Mouse (Mus musculus): ENCODE data around the gene Bcap29. TPM values are rescaled to one million over a fixed set of nuclear protein-coding genes. Genes with fewer than 3 reads are reported as not detected.
"Not testable (repeated sequence)": the region's sequence is repeated elsewhere in the genome, so short reads cannot be mapped to it uniquely, and the experiment has no call there.

Bcap29 gene
- polyA plus RNA-seq (2015; fragmentation: Nextera tagmentation; extraction: Ambion mirVana): 32.7 and 33.1 TPM in 2 replicates

DNA sequence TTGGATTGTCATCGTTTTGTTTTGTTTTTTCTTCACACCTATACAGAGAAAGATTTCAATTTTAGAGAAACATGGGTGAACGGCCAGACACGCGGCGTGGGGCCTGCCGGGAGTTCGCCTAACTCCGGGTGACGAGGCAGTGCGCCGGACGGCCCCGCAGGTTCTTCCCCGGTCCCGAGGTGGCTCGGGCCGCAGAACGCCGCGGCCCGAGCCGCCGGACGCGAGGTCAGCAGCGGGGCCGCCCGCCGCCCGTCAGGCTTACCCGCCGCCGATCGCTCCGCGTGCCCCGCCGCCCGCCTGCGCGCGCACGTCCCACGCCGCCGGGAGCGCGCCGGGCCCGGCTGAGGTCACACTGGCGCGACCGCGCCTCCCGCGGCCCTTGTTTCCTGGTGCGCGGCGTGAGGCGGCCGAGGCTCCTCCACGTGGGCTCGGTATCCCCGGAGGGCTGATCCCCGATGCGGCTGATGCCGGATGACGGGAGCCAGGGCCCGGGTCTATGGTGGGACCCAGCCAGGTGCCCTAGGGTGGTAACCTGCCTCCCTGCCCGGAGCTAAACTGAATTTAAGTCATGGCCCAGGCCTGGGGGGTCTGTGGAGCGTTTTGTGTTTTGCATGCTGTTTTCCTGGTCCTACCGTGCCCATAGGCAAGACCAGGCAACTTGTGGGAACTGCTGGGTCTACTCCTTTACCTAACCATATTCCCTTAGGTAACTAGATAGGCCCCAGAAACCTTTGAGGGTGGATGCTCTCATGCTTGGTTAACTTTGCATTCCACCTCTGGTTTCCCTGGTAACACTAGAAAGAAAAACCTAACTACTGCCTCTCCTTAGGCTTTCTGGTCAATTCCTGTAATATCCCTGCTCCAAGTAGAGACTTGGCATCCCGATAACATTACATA lies at the start of gene Bcap29:
TSS of gene Bcap29 (minus strand) at position 316 of the 897 bp plus-strand sequence.
- H3K36me3 ChIP-seq: peaks cover 4% of the 10 kb centered on the region
- WGBS: 2% methylated on average over 73 of the region's 73 CpGs

DNA sequence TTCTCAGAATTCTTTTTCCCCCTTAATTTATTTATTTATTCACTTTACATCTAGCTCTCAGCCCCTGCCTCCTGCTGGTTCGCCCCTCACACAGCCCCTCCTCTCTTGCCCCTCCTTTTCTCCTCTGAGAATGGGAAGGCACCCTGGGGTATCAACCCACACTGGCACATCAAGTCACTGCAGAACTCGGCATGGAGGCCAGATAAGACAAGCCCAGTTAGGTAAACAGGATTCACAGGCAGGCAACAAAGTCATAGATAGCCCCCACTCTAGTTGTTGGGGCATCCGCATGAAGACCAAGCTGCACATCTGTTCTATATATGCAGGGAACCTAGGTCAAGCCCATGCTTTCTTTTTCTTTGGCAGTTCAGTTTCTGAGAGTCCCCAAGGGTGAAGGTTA lies 32.7 kb upstream of the Bcap29 start:
- H3K9ac ChIP-seq: no peak overlapping the region
- no peak for ATAC-seq (ENCODE audit: low FRiP score, low read depth)
- no peak overlapping the region for H3K4me3 ChIP-seq
- H3K27ac ChIP-seq: no peak overlapping the region
- H3K4me2 ChIP-seq (replicated peaks): no peak overlapping the region
- no peaks in the 10 kb centered on the region for H3K9me3 ChIP-seq
- no peaks in the 10 kb centered on the region for H3K4me1 ChIP-seq
- peaks cover 60% of the 10 kb centered on the region for H3K36me3 ChIP-seq
- no peaks in the 10 kb centered on the region for H3K27me3 ChIP-seq
- 72% methylated on average over 3 of the region's 3 CpGs for WGBS

More for the DNA sequence above, at the start of gene Bcap29:
- Histone ChIP-seq H3K27me3 (no peaks in the 10 kb centered on the region), H3K4me3 (peak within 1 kb of the TSS; percentile 59), H3K27ac (peak within 1 kb of the TSS; percentile 72), H3K4me1 (peaks cover 12% of the 10 kb centered on the region; the same call in 1 of the 2 replicates), H3K9me3 (no peaks in the 10 kb centered on the region), H3K4me2 (replicated peaks) (peak within 1 kb of the TSS; percentile 78), H3K9ac (peak within 1 kb of the TSS; percentile 88)
- ATAC-seq (ENCODE audit: low FRiP score, low read depth): peak; percentile 89

DNA sequence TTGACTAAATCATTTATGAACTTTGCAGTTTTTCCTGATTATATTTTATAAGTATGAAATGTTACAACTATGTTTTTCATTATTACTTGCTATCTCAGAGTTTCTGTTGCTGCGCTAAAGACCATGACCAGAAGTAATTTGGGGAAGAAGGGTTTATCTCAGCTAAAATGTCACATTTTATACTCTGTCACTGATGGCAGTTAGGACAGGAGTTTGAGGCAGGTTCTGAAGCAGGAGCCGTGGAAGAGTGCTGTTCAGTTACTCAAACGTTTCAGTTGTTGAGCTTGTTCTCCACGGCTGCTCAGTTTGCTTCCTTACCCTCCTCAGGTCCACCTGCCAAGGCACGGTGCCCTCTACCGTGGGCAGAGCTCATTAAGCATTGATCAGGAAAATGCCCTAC lies 31.5 kb upstream of the Bcap29 start:
- WGBS: 78% methylated on average over 6 of the region's 6 CpGs
- Histone ChIP-seq H3K4me2 (replicated peaks) (no peak overlapping the region), H3K4me1 (no peaks in the 10 kb centered on the region), H3K4me3 (no peak overlapping the region), H3K27ac (no peak overlapping the region), H3K27me3 (no peaks in the 10 kb centered on the region), H3K9ac (no peak overlapping the region), H3K36me3 (peaks cover 52% of the 10 kb centered on the region), H3K9me3 (no peaks in the 10 kb centered on the region)
- ATAC-seq (ENCODE audit: low FRiP score, low read depth): no peak

DNA sequence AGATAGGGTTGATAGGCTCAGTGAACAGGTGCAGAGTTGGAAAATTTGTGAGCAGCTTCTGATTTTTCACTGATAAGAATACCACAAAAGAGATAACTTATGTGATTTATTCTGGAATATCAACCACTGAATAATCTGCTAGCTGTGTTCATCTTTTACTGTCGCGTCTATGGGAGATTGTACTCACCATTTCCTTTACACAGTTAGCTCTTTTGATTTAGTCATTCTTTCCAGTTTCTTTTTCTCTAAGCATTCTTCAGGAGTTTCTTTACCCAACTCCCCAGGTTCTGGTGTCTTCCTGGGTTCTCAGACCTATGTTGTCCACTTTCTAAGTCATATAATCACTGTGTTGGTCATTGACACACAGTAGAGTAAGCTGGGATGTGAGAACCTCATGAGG lies 22.4 kb upstream of the Bcap29 start:
- H3K9ac ChIP-seq: no peak overlapping the region
- no peak overlapping the region for H3K4me2 ChIP-seq (replicated peaks)
- no peak for ATAC-seq (ENCODE audit: low FRiP score, low read depth)
- 98% methylated on average over 2 of the region's 2 CpGs for WGBS
- no peak overlapping the region for H3K27ac ChIP-seq
- no peaks in the 10 kb centered on the region for H3K9me3 ChIP-seq
- H3K4me1 ChIP-seq: peaks cover 9% of the 10 kb centered on the region
- H3K27me3 ChIP-seq: no peaks in the 10 kb centered on the region
- H3K36me3 ChIP-seq: no peaks in the 10 kb centered on the region
- no peak overlapping the region for H3K4me3 ChIP-seq

DNA sequence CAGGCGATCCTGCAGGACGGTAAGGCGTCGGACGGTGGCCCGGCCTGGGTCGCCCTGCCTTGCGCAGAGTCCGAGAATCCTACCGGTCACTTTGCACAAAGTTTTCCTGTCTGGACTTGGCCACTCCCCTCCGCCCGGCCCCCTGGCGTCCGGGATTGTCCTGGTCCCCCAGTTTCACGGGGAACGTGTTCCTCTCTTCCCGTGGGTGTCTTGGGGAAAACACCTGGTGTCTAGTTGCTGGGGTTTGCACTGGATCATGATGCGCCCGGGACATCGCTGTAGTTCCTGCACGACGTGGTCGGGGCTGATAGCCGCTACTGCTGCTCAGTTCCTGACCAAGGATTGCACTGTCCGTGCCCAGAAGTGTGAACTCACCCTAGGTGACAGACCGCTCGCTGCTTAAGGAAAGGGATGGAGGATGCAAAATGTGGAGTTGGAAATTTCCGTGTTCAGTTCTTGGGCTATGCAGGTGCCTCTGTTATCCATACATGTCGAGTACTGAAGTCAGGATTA lies 20.6 kb upstream of the Bcap29 start:
- Histone ChIP-seq H3K9me3 (no peaks in the 10 kb centered on the region), H3K4me2 (replicated peaks) (peak overlapping the region; percentile 68), H3K9ac (peak overlapping the region; percentile 81), H3K4me3 (peak overlapping the region; percentile 75), H3K4me1 (peaks cover 9% of the 10 kb centered on the region), H3K36me3 (peaks cover 3% of the 10 kb centered on the region; the same call in 1 of the 2 replicates), H3K27ac (peak overlapping the region; percentile 85; the same call in 1 of the 2 replicates), H3K27me3 (no peaks in the 10 kb centered on the region)
- ATAC-seq (ENCODE audit: low FRiP score, low read depth): peak; percentile 88
- WGBS: under 1% methylated on average over 29 of the region's 29 CpGs

DNA sequence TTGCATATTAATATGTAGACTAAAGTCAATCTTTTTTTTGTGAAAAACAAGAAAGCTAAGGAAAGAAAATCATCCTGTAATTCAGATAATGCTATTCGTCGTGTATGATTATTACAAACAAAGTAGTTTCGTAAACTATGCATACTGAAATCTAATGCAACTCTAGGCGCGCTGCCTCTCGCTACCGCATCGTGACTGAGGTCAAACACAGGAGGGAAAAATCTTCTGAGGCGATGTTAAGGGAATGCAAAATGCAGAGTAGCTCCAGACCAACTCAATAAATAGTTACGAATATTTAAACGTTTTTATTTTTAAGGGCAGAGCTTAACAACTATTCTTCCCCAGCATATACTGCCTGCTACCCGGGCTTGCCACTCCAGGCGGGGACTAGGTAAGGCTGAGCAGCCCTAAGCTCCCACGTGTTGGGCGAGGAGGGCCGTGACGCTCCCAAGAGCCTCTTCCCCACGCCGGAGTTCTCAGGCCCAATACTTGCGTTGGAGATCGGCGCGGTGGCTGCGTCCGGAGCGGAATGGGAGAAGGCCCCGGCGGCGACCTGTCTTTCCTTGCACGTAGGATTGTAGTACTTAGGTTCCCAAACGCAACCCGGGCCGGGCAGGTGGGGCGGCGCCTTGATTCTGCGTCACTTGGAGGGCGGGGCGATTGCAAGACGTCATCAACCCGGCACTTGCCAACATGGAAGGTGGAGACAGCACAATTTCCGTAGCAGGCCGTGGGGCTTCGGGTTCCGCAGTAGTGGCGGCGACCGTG lies 19.9 kb upstream of the Bcap29 start, which contains the start of the genes Dus4l and Cog5:
TSS of gene Dus4l (minus strand) at position 630 of the 768 bp plus-strand sequence.
TSS of gene Cog5 (plus strand) at position 673 of the 768 bp plus-strand sequence.
- peaks cover 9% of the 10 kb centered on the region for H3K4me1 ChIP-seq

DNA sequence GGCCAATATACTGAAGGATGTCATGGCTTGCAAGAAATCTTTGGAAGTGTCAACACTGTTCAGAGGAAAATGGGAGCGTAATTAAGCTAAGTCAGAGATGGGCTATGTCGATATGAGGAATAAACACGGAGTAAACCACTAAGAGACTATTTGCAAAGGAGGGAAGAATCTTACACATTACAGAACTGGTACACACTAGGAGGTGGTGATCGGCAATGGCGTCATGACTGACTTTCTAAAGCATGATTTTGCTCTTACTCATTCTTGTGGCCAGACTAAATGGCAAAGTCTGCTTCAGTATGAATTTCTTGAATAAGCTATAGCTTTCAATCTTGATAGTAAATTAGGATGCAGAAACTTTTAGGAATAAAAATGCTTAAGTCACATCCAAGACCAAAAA lies 19.2 kb upstream of the Bcap29 start:
- WGBS: 76% methylated on average over 5 of the region's 5 CpGs
- Histone ChIP-seq H3K4me2 (replicated peaks) (peak overlapping the region; percentile 68), H3K27ac (no peak overlapping the region), H3K4me1 (peaks cover 9% of the 10 kb centered on the region), H3K4me3 (peak overlapping the region; percentile 19; the same call in 1 of the 2 replicates), H3K9ac (no peak overlapping the region), H3K27me3 (no peaks in the 10 kb centered on the region), H3K9me3 (no peaks in the 10 kb centered on the region), H3K36me3 (peaks cover 5% of the 10 kb centered on the region; the same call in 1 of the 2 replicates)
- ATAC-seq (ENCODE audit: low FRiP score, low read depth): no peak

More for the DNA sequence above, 19.9 kb upstream of the Bcap29 start, which contains the start of the genes Dus4l and Cog5:
- Histone ChIP-seq H3K9ac (peak within 1 kb of the TSS; percentile 81), H3K27me3 (no peaks in the 10 kb centered on the region), H3K4me2 (replicated peaks) (peak within 1 kb of the TSS; percentile 68), H3K27ac (peak within 1 kb of the TSS; percentile 85), H3K9me3 (no peaks in the 10 kb centered on the region), H3K4me3 (peak within 1 kb of the TSS; percentile 75), H3K36me3 (peaks cover 5% of the 10 kb centered on the region; the same call in 1 of the 2 replicates)
- under 1% methylated on average over 47 of the region's 47 CpGs for WGBS
- ATAC-seq (ENCODE audit: low FRiP score, low read depth): peak; percentile 97

DNA sequence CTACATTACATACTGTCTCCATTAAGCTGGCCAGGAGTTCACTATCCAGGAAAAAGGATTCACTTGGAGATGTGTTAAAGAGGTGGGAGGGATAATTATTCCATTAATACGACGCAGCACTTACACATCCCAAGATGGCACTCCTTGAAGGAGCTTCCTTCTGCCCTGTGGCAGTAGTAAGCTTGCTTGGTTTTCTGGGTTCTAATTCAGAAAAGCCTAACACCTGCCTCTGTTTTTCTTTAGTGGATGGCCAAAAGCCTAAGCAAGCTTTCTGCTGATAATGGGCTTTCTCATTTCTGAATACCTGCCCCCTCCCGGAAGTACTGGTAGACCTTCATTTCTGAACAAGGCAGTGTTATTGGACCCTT lies 766 bp upstream of the Bcap29 start:
- Histone ChIP-seq H3K9me3 (no peaks in the 10 kb centered on the region), H3K4me1 (peaks cover 12% of the 10 kb centered on the region; the same call in 1 of the 2 replicates), H3K4me3 (peak overlapping the region; percentile 59; the same call in 1 of the 2 replicates), H3K9ac (no peak overlapping the region), H3K27me3 (no peaks in the 10 kb centered on the region), H3K36me3 (peaks cover 3% of the 10 kb centered on the region), H3K4me2 (replicated peaks) (peak overlapping the region; percentile 78), H3K27ac (peak overlapping the region; percentile 72; the same call in 1 of the 2 replicates)
- 94% methylated on average over 3 of the region's 3 CpGs for WGBS
- ATAC-seq (ENCODE audit: low FRiP score, low read depth): no peak

DNA sequence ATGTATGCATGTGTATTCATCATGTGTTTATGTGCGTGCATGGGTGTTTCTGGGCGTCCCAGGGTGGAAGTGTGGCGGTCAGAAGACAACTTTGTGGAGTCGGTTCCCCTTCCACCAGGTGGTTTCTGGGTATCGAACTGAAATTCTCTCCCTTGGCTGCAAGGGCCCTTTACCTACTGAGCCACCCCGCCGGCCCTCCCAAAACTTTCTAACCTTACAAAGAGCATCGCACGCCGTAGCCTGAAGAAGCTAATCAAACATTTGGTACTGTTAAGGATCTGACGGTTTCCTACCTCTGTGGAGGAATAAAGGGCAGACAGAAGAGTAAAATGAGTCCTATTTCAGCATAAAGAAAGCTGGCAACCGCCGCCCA lies 502 bp downstream of the Bcap29 start:
- WGBS: 8% methylated on average over 13 of the region's 13 CpGs
- peak overlapping the region; percentile 72; the same call in 1 of the 2 replicates for H3K27ac ChIP-seq
- no peaks in the 10 kb centered on the region for H3K9me3 ChIP-seq
- peak overlapping the region; percentile 88 for H3K9ac ChIP-seq
- H3K36me3 ChIP-seq: peaks cover 4% of the 10 kb centered on the region
- peak overlapping the region; percentile 78 for H3K4me2 ChIP-seq (replicated peaks)
- H3K4me1 ChIP-seq: peaks cover 12% of the 10 kb centered on the region; the same call in 1 of the 2 replicates
- peak; percentile 64; the same call in 1 of the 2 replicates for ATAC-seq (ENCODE audit: low FRiP score, low read depth)
- no peaks in the 10 kb centered on the region for H3K27me3 ChIP-seq
- H3K4me3 ChIP-seq: peak overlapping the region; percentile 59

DNA sequence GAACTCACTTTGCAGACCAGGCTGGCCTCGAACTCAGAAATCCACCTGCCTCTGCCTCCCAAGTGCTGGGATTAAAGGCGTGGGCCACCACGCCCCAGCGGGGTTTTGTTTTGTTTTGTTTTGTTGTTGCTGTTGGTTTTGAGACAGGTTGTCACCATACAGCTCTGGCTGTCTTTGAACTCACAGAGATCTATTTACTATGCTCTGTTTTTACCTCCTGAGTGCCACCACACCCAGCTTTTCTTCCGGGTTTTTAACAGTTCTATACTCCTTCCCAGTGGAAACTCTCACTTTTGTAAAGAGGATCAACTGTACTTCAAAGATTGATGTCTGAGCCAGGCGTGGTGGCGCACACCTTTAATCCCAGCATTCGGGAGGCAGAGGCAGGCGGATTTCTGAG lies 6.1 kb downstream of the Bcap29 start:
- not testable (repeated sequence) for H3K9me3 ChIP-seq

DNA sequence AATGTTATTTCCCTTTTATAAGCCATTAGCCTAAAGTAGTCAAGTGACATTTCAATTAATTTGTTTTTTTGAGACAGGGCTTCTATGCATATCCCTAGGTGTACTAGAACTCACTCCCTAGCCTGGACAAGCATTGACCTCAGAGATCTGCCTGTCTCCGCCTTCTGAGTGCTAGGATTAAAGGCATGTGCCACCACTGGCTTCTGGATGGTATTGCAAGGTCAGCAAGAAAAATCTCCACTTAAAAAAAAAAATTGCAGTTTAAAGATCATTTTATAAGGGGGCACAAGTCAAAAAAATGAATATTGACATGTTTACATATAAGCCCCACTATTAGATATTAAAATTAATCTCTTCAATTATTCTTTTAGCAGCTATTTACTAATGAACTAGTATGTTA lies 9.4 kb downstream of the Bcap29 start:
- Histone ChIP-seq H3K27me3 (no peaks in the 10 kb centered on the region), H3K27ac (no peak overlapping the region), H3K4me1 (no peaks in the 10 kb centered on the region), H3K9me3 (no peaks in the 10 kb centered on the region), H3K4me3 (no peak overlapping the region), H3K4me2 (replicated peaks) (no peak overlapping the region), H3K9ac (no peak overlapping the region), H3K36me3 (peaks cover 36% of the 10 kb centered on the region)
- 94% methylated on average over 1 of the region's 1 CpGs for WGBS
- no peak for ATAC-seq (ENCODE audit: low FRiP score, low read depth)

More for the DNA sequence above, 6.1 kb downstream of the Bcap29 start:
- peaks cover 29% of the 10 kb centered on the region for H3K36me3 ChIP-seq
- not testable (repeated sequence) for H3K4me3 ChIP-seq; H3K4me2 ChIP-seq (replicated peaks); H3K4me1 ChIP-seq; H3K27ac ChIP-seq; H3K9ac ChIP-seq; ATAC-seq (ENCODE audit: low FRiP score, low read depth); H3K27me3 ChIP-seq
- WGBS: 90% methylated on average over 9 of the region's 9 CpGs
